Mouse (Mus musculus) right cerebral cortex, postnatal 14 days (tissue): ENCODE results near the gene Apobec1.
"Not testable (repeated sequence)": the region's sequence is repeated elsewhere in the genome, so short reads cannot be mapped to it uniquely, and the experiment has no call there.

Experiments
- DNase-seq: peaks from one replicate; pipeline ENCODE4 v3.0.0; 2022

Apobec1 gene

GRCm38 (mm10) chr6:122556959-122557561, 45.2 kb downstream of the Apobec1 start:
- DNase-seq, result peak; percentile 73

GRCm38 (mm10) chr6:122555266-122555665, 47.0 kb downstream of the Apobec1 start:
- DNase-seq, result no peak

GRCm38 (mm10) chr6:122554102-122554501, 48.1 kb downstream of the Apobec1 start:
- DNase-seq, result no peak

GRCm38 (mm10) chr6:122553606-122554005, 48.6 kb downstream of the Apobec1 start, which contains the start of gene Aicda:
Gene Aicda, plus strand, starts transcription at chr6:122553801.
- no peak for DNase-seq

- DNase-seq, result no peak
These were observed 56.3 kb downstream of the Apobec1 start for GRCm38 (mm10) chr6:122545948-122546347.

- DNase-seq, result no peak
These were observed 56.9 kb downstream of the Apobec1 start for GRCm38 (mm10) chr6:122545289-122545882.

- no peak for DNase-seq
These were observed 57.6 kb downstream of the Apobec1 start for GRCm38 (mm10) chr6:122544672-122545071.

GRCm38 (mm10) chr6:122543574-122543973, 58.7 kb downstream of the Apobec1 start:
- DNase-seq, result no peak

- DNase-seq, result not testable (repeated sequence)
These were observed 59.8 kb downstream of the Apobec1 start for GRCm38 (mm10) chr6:122542459-122542858.

GRCm38 (mm10) chr6:122539564-122539963, 62.7 kb downstream of the Apobec1 start:
- no peak for DNase-seq

- DNase-seq, result no peak
These were observed 68.2 kb downstream of the Apobec1 start for GRCm38 (mm10) chr6:122534032-122534431.

- DNase-seq, result no peak
These were observed 69.4 kb downstream of the Apobec1 start for GRCm38 (mm10) chr6:122532883-122533302.

- no peak for DNase-seq
These were observed 70.6 kb downstream of the Apobec1 start for GRCm38 (mm10) chr6:122531466-122532174.

- peak; percentile 14 for DNase-seq
These were observed 74.1 kb downstream of the Apobec1 start for GRCm38 (mm10) chr6:122528136-122528535.
